Mouse (Mus musculus) urinary bladder, postnatal 10 days (tissue): Measurements from ENCODE around the gene Akr1c19.
"Not testable (repeated sequence)": the region's sequence is repeated elsewhere in the genome, so short reads cannot be mapped to it uniquely, and the experiment has no call there.

Experiments used
- DNase-seq: peaks from one replicate; pipeline ENCODE4 v3.0.0; 2022; ENCODE audit warnings: low spot score

The Akr1c19 gene

DNA sequence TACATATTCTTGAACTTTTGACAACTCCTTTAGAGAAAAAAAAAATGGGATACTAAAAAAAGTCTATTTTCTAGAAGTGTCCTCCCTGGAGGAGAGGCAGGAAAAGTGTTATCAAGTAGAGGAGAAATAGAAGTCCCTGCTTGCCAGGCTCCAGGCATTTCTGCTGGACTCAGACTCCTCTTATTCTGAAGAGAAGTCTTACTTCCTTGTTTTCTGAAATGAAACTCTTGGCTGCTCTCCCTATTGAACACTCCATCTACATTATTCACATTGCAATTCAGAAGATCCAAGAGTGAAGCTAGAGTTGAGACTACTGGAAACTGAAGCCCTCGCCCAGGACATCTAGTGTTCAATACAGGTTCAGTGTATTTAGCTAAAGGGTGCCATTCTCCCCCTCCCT is at the start of gene Akr1c19:
Gene Akr1c19, plus strand, starts transcription at position 260 of the 400 bp plus-strand sequence.
- DNase-seq: no peak

DNA sequence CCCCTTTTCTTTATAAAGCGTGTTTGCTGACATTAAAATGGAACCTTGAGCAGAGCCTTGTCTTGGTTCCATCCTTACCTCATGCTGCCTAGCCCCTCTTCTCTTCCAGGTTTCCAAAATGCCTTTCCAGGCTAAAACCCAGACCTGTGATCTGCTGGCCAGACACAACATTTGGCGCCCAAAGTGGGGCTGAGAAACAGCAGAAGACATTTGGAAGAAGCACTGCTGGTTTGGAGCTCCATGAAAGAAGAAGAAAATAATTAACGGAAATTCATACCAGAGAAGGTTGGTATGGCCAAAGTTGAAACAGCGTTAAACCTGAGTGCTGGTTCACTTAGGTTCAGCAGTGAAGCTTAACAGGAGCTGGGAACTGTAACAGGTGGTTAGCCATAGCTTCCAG is 47.2 kb upstream of the Akr1c19 start:
- not testable (repeated sequence) for DNase-seq

DNA sequence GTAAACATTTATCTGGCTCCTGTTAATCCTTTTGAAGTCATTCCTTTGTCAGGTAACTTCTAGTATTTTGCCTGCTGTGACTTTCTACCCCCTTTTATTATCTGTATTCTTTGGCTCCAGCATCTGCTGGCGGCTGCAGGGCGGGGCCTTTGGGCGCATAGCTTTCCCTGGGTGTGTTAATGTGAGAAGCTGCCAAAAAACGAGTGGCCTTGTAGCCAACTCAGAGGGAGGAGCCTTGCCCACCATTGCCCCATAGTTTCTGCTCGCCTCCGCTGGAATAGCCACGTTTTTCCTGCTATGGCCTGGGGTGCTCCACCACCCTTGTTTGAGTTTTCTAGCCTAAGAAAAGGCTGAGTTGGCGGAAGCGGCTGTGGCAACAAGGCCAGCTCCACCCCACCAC is 45.4 kb upstream of the Akr1c19 start:
- DNase-seq: no peak

DNA sequence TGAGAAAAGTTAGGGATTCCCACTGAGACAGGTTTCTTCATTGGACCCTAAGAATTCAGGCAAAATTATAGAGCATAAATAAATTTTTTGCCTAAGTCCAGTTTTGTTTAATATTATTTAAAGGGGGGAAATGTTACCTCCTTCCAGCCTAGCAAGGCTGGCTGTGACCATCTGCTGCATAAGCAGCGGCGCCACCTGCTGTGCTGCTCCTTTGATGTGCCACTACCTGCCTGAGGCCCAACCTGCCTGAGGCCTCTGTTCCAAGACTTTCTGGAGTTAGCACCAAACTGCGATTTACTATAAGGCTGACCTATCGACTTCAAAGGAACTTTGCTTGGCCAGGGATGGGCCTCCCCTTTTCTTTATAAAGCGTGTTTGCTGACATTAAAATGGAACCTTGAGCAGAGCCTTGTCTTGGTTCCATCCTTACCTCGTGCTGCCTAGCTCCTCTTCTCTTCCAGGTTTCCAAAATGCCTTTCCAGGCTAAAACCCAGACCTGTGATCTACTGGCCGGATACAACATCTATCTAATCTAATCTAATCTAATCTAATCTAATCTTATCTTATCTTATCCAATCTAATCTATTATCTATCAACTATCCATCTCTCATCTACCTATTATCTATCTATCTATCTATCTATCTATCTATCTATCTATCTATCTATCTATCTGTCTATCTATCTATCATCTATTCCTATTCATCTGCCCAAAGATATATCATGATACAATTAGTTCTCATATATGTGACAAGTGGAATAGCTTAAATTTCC is 41.7 kb upstream of the Akr1c19 start:
- DNase-seq: not testable (repeated sequence)

DNA sequence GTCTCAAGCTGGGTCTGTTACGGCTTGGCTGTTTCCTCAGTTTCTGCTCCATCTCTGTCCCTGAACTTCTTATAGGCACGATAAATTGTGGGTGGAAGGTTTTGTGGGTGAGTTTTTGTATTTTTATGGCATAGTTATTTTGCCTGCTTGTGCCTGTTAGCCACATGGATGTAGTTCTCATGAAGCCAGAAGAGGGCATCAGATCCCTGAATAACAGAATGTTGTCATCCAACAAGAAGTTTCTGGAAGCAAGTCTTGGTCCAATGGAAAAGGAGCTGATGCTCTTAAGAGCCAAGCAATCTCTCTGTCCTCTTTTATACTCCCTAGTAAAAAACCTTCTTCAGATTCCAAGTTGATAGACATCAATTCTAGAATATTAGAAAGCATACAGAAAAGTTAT is 40.3 kb upstream of the Akr1c19 start:
- no peak for DNase-seq

DNA sequence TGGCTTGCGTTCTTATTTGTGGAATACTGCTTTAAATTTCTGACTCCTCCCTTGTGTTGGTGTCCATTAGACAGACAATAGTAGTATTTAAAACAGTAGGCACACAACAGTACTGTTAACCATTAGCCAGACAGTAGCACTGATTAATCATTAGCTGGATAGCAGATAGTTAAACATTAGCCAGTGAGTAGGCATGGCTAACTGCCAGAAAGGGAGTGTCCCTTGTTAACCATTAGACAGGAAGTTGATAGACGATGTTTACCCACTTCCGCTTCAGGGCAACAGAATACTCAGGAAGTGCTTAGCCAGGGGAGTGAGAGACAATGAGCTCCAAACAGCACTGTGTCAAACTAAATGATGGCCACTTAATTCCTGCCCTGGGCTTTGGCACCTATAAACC is 37.6 kb upstream of the Akr1c19 start, which contains the start of gene Akr1c13:
Gene Akr1c13, plus strand, starts transcription at position 247 of the 400 bp plus-strand sequence.
- no peak for DNase-seq

DNA sequence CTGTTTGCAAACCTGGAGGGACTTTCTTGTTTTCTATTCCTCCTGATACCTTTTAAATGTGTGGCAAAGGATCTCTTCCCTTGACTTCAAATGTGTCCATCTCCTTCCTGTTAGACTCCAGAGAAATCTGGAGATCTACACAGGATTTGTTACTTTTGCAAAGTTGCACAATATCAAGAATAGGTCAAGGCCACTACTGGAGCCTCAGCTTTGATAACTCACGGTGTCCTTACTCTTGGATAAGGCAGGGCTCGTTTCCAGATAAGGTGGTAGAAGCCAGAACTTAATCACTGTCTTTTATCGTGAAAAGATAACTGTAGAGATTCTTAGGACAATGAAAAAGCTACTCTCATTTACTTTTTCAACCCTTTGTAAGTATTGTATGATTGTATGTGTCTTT is 36.0 kb upstream of the Akr1c19 start:
- no peak for DNase-seq

DNA sequence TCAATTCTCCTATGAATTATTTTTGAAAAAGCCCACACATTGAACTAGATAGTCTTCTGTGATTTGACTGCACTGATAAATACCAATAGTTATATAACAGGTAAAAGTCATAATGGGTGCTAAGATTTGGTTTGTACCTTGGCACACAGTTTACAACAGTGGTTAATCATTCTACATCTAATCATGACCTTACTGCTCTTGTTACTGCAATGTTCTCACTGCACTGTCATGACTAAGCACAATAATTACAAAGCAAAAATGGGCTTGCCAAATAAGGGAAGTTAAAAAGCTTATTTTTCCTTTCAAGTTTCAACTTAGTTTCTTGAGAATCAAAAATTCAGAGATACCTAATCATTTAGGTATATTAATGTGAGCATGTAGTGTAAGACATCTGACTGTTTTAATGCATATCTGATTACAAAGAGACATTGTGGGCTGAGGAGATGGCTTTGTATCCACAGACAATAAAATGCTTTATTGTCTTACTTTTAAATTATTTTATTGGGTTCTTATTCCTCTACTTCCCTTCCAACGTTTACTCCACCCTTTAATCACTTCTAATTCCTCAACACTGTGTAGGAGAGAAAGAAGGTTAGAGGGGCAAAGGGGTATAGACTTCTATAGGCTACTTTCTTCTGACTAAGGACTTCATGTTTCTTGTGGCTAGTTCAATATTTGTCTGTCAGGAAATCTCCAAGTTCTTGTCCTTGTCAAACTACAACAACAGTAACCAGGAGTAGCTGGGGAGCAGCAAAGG is 22.2 kb upstream of the Akr1c19 start:
- DNase-seq: no peak

DNA sequence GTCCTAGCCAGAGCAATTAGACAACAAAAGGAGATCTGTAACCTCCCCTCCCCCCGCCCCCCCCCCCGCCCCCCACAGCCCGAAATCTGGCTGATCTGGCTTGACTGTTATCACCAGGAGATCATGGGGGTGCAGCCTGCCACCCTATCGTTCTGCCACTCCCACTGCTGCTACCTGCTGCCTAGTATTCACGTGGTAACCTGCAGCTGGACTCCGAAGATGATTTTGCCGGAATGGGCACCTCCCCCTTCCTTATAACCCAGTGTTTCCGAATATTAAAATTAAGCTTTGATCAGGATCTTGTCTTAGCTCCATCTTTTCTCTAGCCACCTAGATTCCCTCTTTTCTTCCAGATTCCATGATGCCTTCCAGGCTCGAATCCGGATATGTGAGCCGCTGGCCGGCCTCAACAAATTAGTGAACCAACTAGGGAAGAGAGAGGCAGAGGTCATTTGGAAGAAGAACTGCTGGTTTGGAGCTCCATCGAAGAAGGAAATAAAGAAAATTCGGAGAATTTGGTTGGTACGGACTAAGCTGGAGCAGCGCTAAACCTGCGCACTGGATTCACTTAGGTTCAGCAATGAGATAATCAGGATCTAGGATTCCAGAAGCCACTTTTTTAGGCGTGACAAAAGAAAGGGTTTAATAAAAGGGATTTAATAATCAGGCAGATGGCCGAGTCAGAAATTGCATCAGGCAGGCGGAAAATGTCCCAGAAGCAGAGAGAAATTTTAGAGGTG is 16.8 kb upstream of the Akr1c19 start:
- DNase-seq: no peak

DNA sequence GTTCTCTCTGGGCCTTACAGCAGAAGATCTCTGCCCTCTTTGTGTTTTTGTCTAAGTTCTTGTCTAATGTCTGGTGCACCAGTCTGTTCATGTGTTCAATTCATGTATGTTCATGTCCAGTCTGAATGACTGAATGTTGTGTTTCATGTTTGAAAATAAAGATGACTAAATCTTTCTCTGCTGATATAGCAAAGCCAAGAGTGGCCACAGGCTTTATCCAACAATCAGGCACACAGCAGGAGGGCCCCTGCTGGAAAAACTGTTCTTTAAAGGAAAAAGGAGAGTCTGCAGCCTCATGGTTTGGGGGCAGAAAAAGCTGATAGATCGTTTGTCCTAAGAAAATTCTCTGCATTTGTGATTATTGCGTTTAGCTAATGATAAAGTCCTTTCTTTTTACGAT is 16.2 kb upstream of the Akr1c19 start:
- DNase-seq: no peak

DNA sequence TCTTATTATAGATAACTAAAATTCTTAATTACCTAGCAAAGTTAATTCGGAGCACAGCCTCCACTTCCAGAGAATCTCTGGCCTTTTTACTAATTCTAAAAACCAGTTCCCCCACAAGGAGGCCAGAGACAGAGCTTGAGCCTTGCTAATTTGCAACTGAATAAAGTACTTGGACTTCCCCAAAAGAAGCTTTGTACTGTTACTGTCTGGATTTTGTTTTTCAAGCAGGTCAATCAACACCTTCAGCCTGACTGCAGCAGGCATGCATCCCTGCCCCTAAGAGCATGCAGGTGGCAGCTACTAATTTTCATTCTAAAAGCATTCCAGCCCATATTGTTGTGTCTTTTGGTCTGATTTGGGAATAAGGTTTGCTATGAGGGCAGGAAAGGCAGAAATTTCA is 13.0 kb upstream of the Akr1c19 start:
- DNase-seq: not testable (repeated sequence)

DNA sequence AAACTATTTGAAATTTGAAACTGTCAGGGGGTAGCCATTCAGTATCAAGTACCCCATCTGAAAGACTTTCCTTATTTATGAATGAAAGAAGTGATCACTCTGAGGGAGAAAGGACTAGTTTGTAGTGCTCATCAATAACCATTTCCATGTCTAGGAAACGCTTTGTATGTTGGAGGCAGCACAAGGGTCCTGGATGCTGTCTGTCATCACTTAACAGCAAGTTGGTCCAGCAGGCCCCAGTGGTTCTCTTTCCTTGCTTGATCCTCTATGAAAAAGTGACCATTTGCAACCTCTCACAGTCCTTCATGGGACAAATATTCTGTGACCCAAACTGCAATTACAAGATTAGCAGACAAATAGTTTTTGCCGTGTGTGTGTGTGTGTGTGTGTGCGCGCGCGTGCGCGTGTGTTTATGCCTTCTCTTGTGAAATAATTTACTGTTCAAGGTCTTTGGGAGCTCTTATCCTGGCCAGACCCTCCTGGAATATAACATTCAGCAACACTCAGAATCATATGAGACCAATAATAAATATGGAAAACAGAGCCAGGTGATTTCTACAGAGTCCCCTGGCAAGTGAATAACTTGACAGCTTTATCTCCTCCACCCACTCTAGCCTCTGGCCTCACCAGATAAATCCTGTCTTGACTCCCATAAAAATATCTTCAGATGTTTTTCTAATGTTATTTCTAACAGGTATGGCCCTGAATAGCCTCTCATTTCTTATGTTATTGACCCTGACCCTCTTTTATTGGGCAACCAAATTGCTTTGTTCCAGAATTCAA is 2.5 kb downstream of the Akr1c19 start:
- DNase-seq: no peak

DNA sequence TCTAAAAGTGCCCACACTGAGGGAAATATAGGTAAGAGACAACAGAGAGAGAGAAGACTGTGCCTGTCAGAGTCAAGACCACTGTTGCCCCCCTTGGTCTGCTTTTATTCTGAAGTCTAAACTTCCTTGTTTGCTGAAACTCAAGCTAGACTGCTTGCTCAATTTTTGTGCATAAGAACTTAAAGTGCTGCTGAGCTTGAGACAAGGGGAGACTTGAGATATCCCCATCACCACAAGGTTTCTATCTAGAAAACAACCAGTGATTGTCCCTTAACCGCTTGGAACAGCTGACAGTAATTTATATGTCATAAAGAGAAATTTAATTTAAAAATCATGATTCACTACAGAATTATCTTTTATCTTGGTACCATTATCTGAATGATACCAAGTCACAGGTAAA is 4.6 kb downstream of the Akr1c19 start:
- DNase-seq: no peak

DNA sequence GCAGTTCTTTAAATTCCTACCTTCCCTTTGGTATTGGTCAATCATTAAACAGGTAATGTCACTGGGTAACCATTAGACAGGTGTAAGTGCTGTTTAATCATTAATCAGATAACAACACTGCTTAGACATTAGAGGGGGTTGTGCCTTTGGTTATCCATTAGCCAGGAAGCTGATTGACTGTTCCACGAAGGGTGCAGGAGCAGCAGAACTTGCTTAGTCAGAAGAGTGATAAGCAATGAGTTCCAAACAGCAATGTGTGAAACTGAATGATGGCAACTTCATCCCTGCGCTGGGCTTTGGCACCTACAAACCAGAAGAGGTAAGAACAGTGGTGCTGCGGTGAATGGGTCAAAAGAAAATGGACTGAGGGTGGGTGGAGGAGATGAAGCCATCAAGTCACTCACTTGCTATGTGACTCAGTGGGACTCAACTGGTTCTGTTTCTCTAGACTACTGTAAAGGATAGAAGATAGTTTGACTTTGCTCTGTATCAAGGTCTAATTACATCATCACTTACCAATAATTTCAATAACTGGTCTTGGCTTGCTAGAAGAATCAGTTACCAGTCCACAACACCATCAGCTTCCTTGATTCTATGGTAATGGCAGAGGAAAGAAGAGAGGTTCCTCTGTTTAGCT is 5.2 kb downstream of the Akr1c19 start:
- DNase-seq: no peak

DNA sequence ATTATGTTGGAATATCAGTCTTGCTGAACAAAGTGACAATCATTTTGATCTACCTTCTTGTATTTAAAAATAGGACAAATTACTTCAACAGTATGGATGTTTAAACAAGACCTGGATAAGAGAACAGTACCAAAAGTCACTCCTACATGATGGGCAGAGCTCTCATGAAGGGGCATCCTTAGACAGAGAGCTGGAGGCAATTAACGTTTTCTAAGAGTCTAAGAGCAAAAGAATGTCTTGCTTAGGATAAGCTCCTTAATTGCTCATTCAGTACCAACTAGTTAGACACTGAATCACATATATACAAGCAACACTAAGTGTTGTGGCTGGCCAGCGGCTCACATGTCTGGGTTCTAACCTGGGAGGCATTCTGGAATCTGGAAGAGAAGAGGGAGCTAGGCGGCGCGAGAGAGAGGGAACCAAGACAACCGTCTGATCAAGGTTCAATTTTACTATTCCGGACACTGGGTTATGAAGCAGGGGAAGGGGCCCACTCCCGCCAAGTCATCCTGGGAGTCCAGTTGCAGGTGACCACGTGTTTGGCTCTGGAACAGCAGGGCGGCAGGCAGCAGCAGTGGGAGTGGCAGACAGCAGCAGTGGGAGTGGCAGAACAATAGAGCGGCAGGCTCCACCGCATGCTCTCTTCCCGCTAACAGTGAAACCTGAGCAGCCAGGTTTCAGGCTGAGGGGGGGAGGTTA is 16.5 kb downstream of the Akr1c19 start:
- no peak for DNase-seq

DNA sequence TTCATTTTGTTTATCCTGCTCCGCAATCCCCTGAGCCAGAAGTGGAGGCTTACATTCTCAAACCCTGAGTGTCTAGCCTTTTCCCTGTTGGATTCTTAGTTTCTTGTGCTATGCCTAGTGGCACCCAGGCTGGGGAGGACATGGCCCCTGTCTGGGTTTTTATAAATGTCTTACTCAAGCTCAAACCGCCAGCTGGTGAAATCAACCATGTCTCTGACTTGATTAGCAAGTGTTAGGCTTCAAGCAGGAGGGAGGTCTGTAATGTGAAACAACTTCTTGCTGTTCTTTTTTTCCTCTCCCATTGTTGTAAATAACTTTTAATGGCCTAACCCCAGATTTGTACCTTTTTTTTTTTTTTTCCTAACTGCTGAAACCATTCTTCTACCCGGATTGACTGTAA is 20.8 kb downstream of the Akr1c19 start:
- DNase-seq: no peak

DNA sequence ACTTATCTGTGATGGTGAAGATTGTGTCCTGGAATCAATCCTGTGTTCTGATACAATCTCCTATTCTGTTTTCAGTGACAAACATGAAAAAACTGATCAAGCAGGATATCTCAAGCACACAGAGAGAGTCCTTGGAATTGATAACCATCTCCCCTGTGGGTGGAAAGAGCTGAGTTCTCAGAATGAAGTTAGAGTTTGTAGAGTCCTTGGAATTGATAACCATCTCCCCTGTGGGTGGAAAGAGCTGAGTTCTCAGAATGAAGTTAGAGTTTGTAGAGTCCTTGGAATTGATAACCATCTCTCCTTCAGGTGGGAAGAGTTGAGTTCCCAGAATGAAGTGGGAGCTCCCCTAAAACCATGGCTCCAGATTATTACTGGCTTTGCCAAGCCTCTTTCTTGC is 28.4 kb downstream of the Akr1c19 start:
- DNase-seq: not testable (repeated sequence)

DNA sequence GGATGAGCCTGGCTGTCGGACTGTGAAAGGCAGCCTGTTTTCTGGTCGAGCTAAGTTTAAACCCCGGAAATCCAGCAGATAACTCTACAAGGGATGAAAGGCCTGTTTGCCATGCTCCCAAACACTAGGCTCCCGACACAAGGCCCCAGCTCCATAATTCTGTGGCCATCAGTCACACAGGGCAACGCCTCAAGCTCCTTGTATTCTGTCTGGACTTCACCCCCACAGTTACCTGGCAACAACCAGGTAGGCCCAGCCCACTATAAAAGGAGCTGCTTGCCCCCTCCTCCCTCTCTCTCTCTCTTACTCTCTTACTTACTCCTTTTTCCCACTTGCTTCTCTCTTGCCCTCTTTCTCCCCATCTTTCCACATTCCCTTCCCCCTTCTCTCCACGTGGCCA is 28.8 kb downstream of the Akr1c19 start:
- no peak for DNase-seq

DNA sequence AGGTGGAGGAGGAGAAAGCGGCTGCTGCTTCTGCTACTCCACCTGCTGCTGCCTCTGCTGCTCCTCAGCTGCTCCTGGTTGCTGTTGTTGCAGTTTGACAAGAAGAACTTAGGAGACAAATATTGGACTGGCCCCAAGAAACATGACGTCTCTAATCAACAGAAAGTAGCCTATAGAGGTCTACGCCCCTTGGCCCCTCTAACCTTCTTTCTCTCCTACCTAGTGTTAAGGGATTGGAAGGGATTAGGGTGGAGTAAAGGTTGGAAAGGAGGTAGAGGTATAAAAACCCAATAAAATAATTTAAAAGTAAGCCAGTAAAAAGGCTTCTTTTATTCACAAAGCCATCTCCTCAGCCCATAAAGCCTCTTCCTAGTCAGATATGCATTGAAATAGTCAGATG is 36.1 kb downstream of the Akr1c19 start:
- no peak for DNase-seq

DNA sequence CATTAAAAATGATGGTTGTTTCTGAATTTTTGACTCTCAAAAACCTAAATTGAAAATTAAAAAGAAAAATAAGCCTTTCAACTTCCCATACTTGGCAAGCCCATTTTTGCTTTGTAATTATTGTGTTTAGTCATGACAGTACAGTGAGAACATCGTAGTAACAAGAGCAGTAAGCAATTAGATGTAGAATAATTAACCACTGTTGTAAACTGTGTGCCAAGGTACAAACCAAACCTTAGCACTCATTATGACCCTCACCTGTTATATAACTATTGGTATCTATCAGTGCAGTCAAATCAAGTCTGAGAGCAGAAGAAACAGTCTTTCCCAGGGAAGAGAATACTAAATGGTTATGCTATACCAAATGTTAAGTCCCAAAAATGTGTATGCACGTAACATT is 36.5 kb downstream of the Akr1c19 start:
- no peak for DNase-seq

DNA sequence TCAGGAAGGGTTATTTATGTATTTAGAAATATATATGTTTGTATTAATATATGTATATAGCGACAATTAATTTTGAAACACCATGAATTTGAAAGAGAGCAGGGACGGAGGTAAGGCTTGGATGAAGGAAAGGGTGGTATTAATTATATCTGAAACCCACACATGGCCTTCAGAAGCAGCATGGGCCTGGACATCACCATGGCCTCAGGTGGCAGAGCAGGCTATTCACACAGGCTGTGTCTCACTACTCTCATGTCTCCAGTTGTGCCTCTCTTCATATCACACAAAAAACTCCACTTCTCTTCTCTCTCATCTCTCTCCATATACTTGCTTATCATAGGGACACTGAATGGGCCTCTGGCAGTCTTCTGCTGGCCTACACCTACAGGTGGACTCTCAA is 37.0 kb downstream of the Akr1c19 start:
- DNase-seq: not testable (repeated sequence)
